Mouse (Mus musculus): Measurements from ENCODE around the gene E130218I03Rik.

- TF ChIP-seq CTCF (IDR thresholded peaks at IDR 0.05; ENCODE audit: borderline replicate concordance, insufficient read depth, low read depth, low read length) (no peak), POLR2A (IDR thresholded peaks at IDR 0.05; ENCODE audit: borderline replicate concordance, insufficient read depth, low read length) (no peak)
These were observed 3.3 kb downstream of the E130218I03Rik start, which contains the start of gene Gm30191 for GRCm38 (mm10) chr4:134246719-134247258.

Data from cerebellum, adult 2 months (tissue).